Mouse (Mus musculus) heart, postnatal 4 days (tissue): ENCODE measurements around the gene Prss28. TPM values are rescaled to one million over a fixed set of nuclear protein-coding genes. Genes with fewer than 3 reads are reported as not detected.

ENCODE experiments used
- DNase-seq: peaks from one replicate; pipeline ENCODE4 v3.0.0; 2021
- total RNA-seq, 2 experiments: library from RNA; stranded (reverse); gene quantifications; 2 replicates each; pipeline ENCODE4 v1.2.3; 2021

The Prss28 gene
- total RNA-seq, 2 experiments from 2014 or later, result not detected

DNA sequence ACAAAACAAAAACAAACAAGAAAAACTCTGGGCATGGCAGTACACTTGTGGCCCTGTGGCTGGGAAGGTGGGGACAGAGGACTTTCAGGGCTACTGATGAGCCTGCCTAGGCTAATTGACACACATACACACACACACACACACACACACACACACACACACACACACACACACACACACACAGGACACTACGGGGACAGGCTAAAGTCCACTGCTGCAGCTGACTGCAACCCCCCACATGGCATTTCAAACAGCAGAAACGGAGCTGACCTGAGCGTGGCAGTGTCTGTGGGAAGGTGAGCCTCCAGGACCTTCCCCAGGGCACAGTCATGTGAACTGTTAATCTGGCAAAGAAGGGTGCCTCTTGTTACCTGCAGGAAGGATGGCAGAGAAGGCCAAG, 33.0 kb downstream of the Prss28 start:
- no peak for DNase-seq

DNA sequence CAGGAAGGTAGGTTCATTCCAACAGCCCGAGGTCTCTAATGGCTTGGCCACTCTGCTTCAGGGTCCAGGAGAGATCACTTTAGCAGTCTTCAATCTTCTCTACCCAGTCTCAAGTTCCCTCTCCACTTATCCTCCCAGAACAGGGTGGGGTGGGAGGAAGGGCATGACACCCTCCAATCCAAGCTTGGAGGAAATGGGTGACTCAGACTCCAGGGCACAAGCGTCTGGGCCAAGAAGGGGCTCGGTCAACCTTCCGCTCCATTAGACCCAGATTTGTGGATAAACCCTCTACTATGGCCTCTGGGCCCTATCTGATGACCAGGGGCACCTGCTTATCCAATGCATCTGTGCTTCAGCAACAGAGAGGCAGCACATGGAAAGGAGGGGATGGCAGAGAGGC, 37.0 kb downstream of the Prss28 start, which contains the start of gene Tpsab1:
TSS of gene Tpsab1 (minus strand) at position 101 of the 400 bp plus-strand sequence.
- DNase-seq, result no peak

DNA sequence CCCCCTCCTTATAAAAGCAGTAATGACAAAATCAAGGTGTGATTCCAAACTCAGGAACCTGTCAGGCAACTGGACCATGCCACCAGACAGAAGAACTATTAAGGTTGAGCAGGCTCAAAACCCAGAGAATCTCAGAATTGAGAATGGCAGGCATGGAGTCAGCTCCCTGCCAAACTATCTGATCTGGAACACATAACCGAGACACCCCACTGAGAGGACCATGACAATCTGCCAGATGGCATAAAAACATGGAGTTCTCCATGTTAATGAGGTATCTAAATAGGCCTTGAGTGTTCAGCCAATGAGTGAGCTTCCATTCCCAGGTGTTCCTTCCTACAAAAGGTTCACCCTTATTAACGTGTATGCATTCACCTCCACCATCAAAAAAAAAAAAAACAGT, 52.8 kb downstream of the Prss28 start:
- DNase-seq, result no peak

Other genes with a start within 250 kb of the Prss28 start
- gene Tmem204, start 225.1 kb upstream of the Prss28 start, total RNA-seq, result 10 to 100 TPM; 25.2 to 27.4 TPM
- gene Telo2, start 192.7 kb upstream of the Prss28 start, total RNA-seq, result 10 to 100 TPM; 16.4 to 17.5 TPM
- gene Ptx4, start 187.9 kb upstream of the Prss28 start, total RNA-seq, result 1 to 10 TPM; 1.4 TPM
- 10 to 100 TPM; 25.2 to 25.6 TPM for gene Clcn7, start 175.3 kb upstream of the Prss28 start, total RNA-seq
- not detected for gene Ccdc154, start 146.2 kb upstream of the Prss28 start, total RNA-seq
- gene Gm38655, start 133.2 kb upstream of the Prss28 start, total RNA-seq, result not detected
- gene BC003965, start 124.1 kb upstream of the Prss28 start, total RNA-seq, result 10 to 100 TPM; 14.4 to 17.5 TPM
- 10 to 100 TPM in 1 of 2 experiments, 1 to 10 TPM in 1; 8.5 to 10.4 TPM for gene Unkl, start 120.2 kb upstream of the Prss28 start, total RNA-seq
- gene Gnptg, start 68.5 kb upstream of the Prss28 start, total RNA-seq, result 10 to 100 TPM; 11.2 to 14.9 TPM
- gene Tsr3, start 68.5 kb upstream of the Prss28 start, total RNA-seq, result 10 to 100 TPM; 12.7 to 14.0 TPM
- under 1 TPM; 0.14 to 0.31 TPM for gene Baiap3, start 52.3 kb upstream of the Prss28 start, total RNA-seq
- 100 to 1,000 TPM; 219 to 221 TPM for gene Ube2i, start 34.0 kb upstream of the Prss28 start, total RNA-seq
- gene Prss34, start 10.3 kb upstream of the Prss28 start, total RNA-seq, result 1 to 10 TPM; 1.9 to 2.4 TPM
- gene Prss29, start 10.0 kb downstream of the Prss28 start, total RNA-seq, result not detected
- 1 to 10 TPM; 3.9 to 6.7 TPM for gene Tpsab1, start 36.9 kb downstream of the Prss28 start, total RNA-seq
- gene Tpsb2, start 57.7 kb downstream of the Prss28 start, total RNA-seq, result 10 to 100 TPM; 11.1 to 15.7 TPM
- gene Tpsg1, start 60.6 kb downstream of the Prss28 start, total RNA-seq, result under 1 TPM in 1 of 2 experiments, not detected in 1; 0.24 TPM
- gene Cacna1h, start 125.1 kb downstream of the Prss28 start, total RNA-seq, result 10 to 100 TPM; 14.5 to 19.1 TPM
- gene Tekt4, start 146.0 kb downstream of the Prss28 start, total RNA-seq, result under 1 TPM in 1 of 2 experiments, not detected in 1; 0.26 TPM
- gene Sstr5, start 188.6 kb downstream of the Prss28 start, total RNA-seq, result not detected